ENCODE assay signal across 9 mouse cellular contexts in the genomic region with DNA sequence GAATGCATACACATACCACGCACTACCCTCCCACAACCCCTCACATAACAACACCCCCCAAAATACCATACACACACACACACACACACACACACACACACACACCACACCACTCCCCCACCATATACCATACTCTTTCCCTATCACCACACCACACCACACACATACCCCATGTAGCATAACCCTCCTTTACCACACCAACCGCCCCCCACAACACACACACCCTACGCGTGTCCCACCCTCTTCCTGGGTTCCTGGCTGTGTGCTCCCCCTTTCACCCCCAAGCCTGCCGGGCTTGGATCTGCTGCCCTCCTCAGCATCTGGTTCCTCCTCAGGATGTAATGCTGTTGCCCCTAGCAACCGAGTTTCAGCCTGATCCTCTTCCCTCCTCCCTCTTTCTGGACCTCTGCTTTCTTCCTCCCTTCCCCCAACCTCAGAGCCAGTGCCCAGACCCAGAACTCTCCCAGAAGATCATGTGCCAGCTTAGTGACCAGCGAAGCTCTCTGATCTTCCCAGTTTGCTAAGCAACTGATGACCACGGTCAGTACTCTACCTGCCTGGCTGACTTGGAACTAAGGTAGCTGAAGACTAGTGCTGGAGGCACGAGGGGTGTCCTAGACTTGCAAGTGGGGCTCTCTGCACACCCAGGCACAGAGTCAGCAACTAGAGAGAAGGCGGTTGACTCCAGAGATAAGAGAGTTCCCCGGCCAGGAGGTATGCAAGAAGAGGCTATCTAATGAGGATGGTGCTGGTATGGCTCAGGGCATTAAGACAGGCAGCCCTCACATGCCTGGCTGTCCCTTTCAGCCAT.
A peak's percentile ranks its signal among the peaks of the same experiment; 100 is the strongest.
DNase-seq lines count a peak whose midpoint lies in the region; ATAC-seq and TF ChIP-seq lines count a peak whose summit lies in the region.
"Had no signal": no experiment of that assay in that cellular context is flagged by ENCODE, and none has a peak within 500 bp of the region (broad histone marks: within the 10 kb centered on the region; RNA-seq: fewer than 3 reads in every experiment).

No protein-coding gene starts in this region.

- H3K4me3 ChIP-seq in stomach, embryonic 16.5 days (replicated peaks; ENCODE audit: low read length) = no peak overlapping the region
- no peak overlapping the region for H3K4me3 ChIP-seq in stomach, postnatal 0 days (ENCODE audit: low read depth, low read length)
- H3K4me3 ChIP-seq in hindbrain, postnatal 0 days (ENCODE audit: low read length) = no peak overlapping the region

- no peak for TF ChIP-seq EP300 in stomach, postnatal 0 days (optimal IDR thresholded peaks at IDR 0.05)

- H3K27me3 ChIP-seq in stomach, embryonic 16.5 days (ENCODE audit: control insufficient read depth, insufficient read depth, low read length) = no peaks in the 10 kb centered on the region
- no peaks in the 10 kb centered on the region for H3K27me3 ChIP-seq in stomach, postnatal 0 days (ENCODE audit: control insufficient read depth, insufficient read depth, low read length)
- no peaks in the 10 kb centered on the region for H3K27me3 ChIP-seq in hindbrain, postnatal 0 days (ENCODE audit: insufficient read depth, low read length)

- no peaks in the 10 kb centered on the region for H3K9me3 ChIP-seq in stomach, embryonic 16.5 days (replicated peaks; ENCODE audit: control insufficient read depth, low read length)
- no peaks in the 10 kb centered on the region for H3K9me3 ChIP-seq in stomach, postnatal 0 days (ENCODE audit: control insufficient read depth, low read length)
- H3K9me3 ChIP-seq in hindbrain, postnatal 0 days (ENCODE audit: low read length) = no peaks in the 10 kb centered on the region

- TF ChIP-seq CTCF in stomach, postnatal 0 days (IDR thresholded peaks at IDR 0.05; ENCODE audit: low read depth) = no peak
- TF ChIP-seq CTCF in hindbrain, postnatal 0 days (IDR thresholded peaks at IDR 0.05; ENCODE audit: low read depth) = no peak

- WGBS in stomach, embryonic 16.5 days = 76% methylated on average over 11 of the region's 11 CpGs
- WGBS in stomach, postnatal 0 days = 74% methylated on average over 11 of the region's 11 CpGs
- 45% methylated on average over 11 of the region's 11 CpGs for WGBS in hindbrain, postnatal 0 days

- H3K4me2 ChIP-seq in stomach, embryonic 16.5 days (ENCODE audit: low read depth, low read length) = no peak overlapping the region
- H3K4me2 ChIP-seq in stomach, postnatal 0 days (replicated peaks; ENCODE audit: low read depth) = no peak overlapping the region
- H3K4me2 ChIP-seq in hindbrain, postnatal 0 days (ENCODE audit: low read depth, low read length) = 0 out of 2 replicates have a peak overlapping the region, but pooled peaks have one; percentile 18

- 0 out of 2 replicates have a peak overlapping the region, but pooled peaks have one; percentile 23 for H3K27ac ChIP-seq in stomach, embryonic 16.5 days (ENCODE audit: low read length)
- no peak overlapping the region for H3K27ac ChIP-seq in stomach, postnatal 0 days (replicated peaks)
- H3K27ac ChIP-seq in hindbrain, postnatal 0 days = peak overlapping the region; percentile 74

- H3K4me1 ChIP-seq in stomach, embryonic 16.5 days (ENCODE audit: control insufficient read depth, insufficient read depth, low read length) = peaks cover 16% of the 10 kb centered on the region; the same call in 1 of the 2 replicates
- no peaks in the 10 kb centered on the region for H3K4me1 ChIP-seq in stomach, postnatal 0 days (replicated peaks; ENCODE audit: control insufficient read depth, insufficient read depth)
- H3K4me1 ChIP-seq in hindbrain, postnatal 0 days (ENCODE audit: insufficient read depth, low read length) = peaks cover 20% of the 10 kb centered on the region

- no peaks in the 10 kb centered on the region for H3K36me3 ChIP-seq in stomach, embryonic 16.5 days (ENCODE audit: control insufficient read depth, insufficient read depth, low read length)
- H3K36me3 ChIP-seq in stomach, postnatal 0 days (ENCODE audit: control insufficient read depth, insufficient read depth, low read length) = no peaks in the 10 kb centered on the region
- H3K36me3 ChIP-seq in hindbrain, postnatal 0 days (ENCODE audit: insufficient read depth, low read length) = no peaks in the 10 kb centered on the region

- DNase-seq in frontal cortex, postnatal 25 days (ENCODE audit: low spot score in 2 of 2) = no peak
- no peak for DNase-seq in stomach, postnatal 0 days (ENCODE audit: low spot score)
- DNase-seq in hindbrain, postnatal 0 days (ENCODE audit: low spot score) = peak; percentile 81
- DNase-seq in testis, postnatal 14 days (ENCODE audit: low spot score) = no peak
- DNase-seq in gastrocnemius, adult 8-10 months (ENCODE audit: low spot score in 2 of 2) = no peak
- no peak for DNase-seq in kidney, adult 9 months
- DNase-seq: gastrocnemius, postnatal 36 days had no signal

- no peak overlapping the region for H3K9ac ChIP-seq in stomach, embryonic 16.5 days (ENCODE audit: low read length)
- H3K9ac ChIP-seq in stomach, postnatal 0 days (ENCODE audit: low read length) = no peak overlapping the region
- H3K9ac ChIP-seq in hindbrain, postnatal 0 days (replicated peaks; ENCODE audit: low read length) = 0 out of 2 replicates have a peak overlapping the region, but pooled peaks have one; percentile 19

- ATAC-seq in frontal cortex, adult (ENCODE audit: low TSS enrichment) = peak; percentile 69
- no peak for ATAC-seq in stomach, embryonic 16.5 days (ENCODE audit: insufficient read depth, low FRiP score)
- no peak for ATAC-seq in stomach, postnatal 0 days (ENCODE audit: low FRiP score, low TSS enrichment)
- peak; percentile 71 for ATAC-seq in hindbrain, postnatal 0 days

Comparison
In these comparisons a context has a peak if more than half of its experiments do, and no peak if none do; other contexts are left out.
1. ATAC-seq: peak in frontal cortex, adult (single experiment) and hindbrain, postnatal 0 days (single experiment); none in stomach, embryonic 16.5 days (single experiment) and stomach, postnatal 0 days (single experiment).